Mouse (Mus musculus) hindbrain, embryonic 15.5 days (tissue): ENCODE measurements at regions not wholly inside any gene's neighbourhood (a gene's known extent, or its start where the extent isn't known, plus 50 kb on each side); places are given as distances from the start of the nearest gene placed in this dataset.

Experiments
- ATAC-seq: fragments of 200-750 bp; cut with Nextera tagmentation; 2 replicates; pipeline ENCODE4 v1.8.0; 2017; ENCODE audit warnings: low read depth, moderate number of reproducible peaks, moderate TSS enrichment; ENCODE audit not compliant: low FRiP score
- H3K27ac ChIP-seq: fragments of 300-500 bp; sonication (generic); replicated peaks from 2 replicates; pipeline ENCODE4 v1.5.1; 2015; ENCODE audit warnings: mild to moderate bottlenecking, inconsistent platforms
- H3K27me3 ChIP-seq: fragments of 300-500 bp; sonication (generic); 2 replicates; pipeline ENCODE4 v1.6.1; 2015; ENCODE audit warnings: control low read depth, inconsistent platforms
- H3K36me3 ChIP-seq: fragments of 300-500 bp; sonication (generic); 2 replicates; pipeline ENCODE4 v1.6.1; 2015; ENCODE audit warnings: control low read depth, inconsistent platforms
- H3K4me1 ChIP-seq: fragments of 300-500 bp; sonication (generic); replicated peaks from 2 replicates; pipeline ENCODE4 v1.6.1; 2015; ENCODE audit warnings: control low read depth, inconsistent platforms
- H3K4me2 ChIP-seq: fragments of 300-500 bp; sonication (generic); 2 replicates; pipeline ENCODE4 v1.6.1; 2015; ENCODE audit warnings: moderate library complexity, mild to moderate bottlenecking, inconsistent platforms
- H3K4me3 ChIP-seq: fragments of 300-500 bp; sonication (generic); 2 replicates; pipeline ENCODE4 v1.5.1; 2015; ENCODE audit warnings: mild to moderate bottlenecking, inconsistent platforms
- H3K9ac ChIP-seq: fragments of 300-500 bp; sonication (generic); 2 replicates; pipeline ENCODE4 v1.6.1; 2015; ENCODE audit warnings: inconsistent platforms
- H3K9me3 ChIP-seq: fragments of 300-500 bp; sonication (generic); 2 replicates; pipeline ENCODE4 v1.6.1; 2016; ENCODE audit warnings: control low read depth, inconsistent platforms
- WGBS: fragments of 180-500 bp; shearing (Covaris S2); methylation state at CpG from one replicate; pipeline ENCODE4 v1.1.7; 2015; 5-methylcytosine and 5-hydroxymethylcytosine counted together

- WGBS, result 88% methylated on average over 10 of the region's 10 CpGs
- no peak overlapping the region for H3K4me2 ChIP-seq
- no peaks in the 10 kb centered on the region for H3K9me3 ChIP-seq
- H3K4me1 ChIP-seq, result no peaks in the 10 kb centered on the region
- H3K4me3 ChIP-seq, result no peak overlapping the region
- no peaks in the 10 kb centered on the region for H3K36me3 ChIP-seq
- ATAC-seq, result no peak
- H3K9ac ChIP-seq, result no peak overlapping the region
- no peak overlapping the region for H3K27ac ChIP-seq
- H3K27me3 ChIP-seq, result no peaks in the 10 kb centered on the region
These were observed 189.3 kb upstream of the Lrig1 start for GRCm38 (mm10) chr6:94889271-94889670.

- WGBS, result 80% methylated on average over 10 of the region's 10 CpGs
- H3K4me2 ChIP-seq, result no peak overlapping the region
- no peak overlapping the region for H3K9ac ChIP-seq
- H3K36me3 ChIP-seq, result no peaks in the 10 kb centered on the region
- ATAC-seq, result no peak
- no peaks in the 10 kb centered on the region for H3K27me3 ChIP-seq
- H3K4me3 ChIP-seq, result no peak overlapping the region
- H3K27ac ChIP-seq, result no peak overlapping the region
- no peaks in the 10 kb centered on the region for H3K4me1 ChIP-seq
- no peaks in the 10 kb centered on the region for H3K9me3 ChIP-seq
These were observed 181.2 kb upstream of the Lrig1 start for GRCm38 (mm10) chr6:94881139-94881538.

- ATAC-seq, result no peak
- Histone ChIP-seq H3K4me3 (no peak overlapping the region), H3K9me3 (no peaks in the 10 kb centered on the region), H3K36me3 (no peaks in the 10 kb centered on the region), H3K4me1 (no peaks in the 10 kb centered on the region), H3K27ac (no peak overlapping the region), H3K4me2 (no peak overlapping the region), H3K9ac (no peak overlapping the region), H3K27me3 (no peaks in the 10 kb centered on the region)
- 77% methylated on average over 5 of the region's 5 CpGs for WGBS
These were observed 175.9 kb upstream of the Lrig1 start for GRCm38 (mm10) chr6:94875841-94876240.

GRCm38 (mm10) chr6:94875065-94875464, 175.1 kb upstream of the Lrig1 start:
- Histone ChIP-seq H3K9me3 (no peaks in the 10 kb centered on the region), H3K36me3 (no peaks in the 10 kb centered on the region), H3K27ac (no peak overlapping the region), H3K4me3 (no peak overlapping the region), H3K9ac (no peak overlapping the region), H3K27me3 (no peaks in the 10 kb centered on the region), H3K4me1 (no peaks in the 10 kb centered on the region), H3K4me2 (no peak overlapping the region)
- 93% methylated on average over 4 of the region's 4 CpGs for WGBS
- ATAC-seq, result no peak

GRCm38 (mm10) chr6:94874415-94874814, 174.5 kb upstream of the Lrig1 start:
- Histone ChIP-seq H3K27me3 (no peaks in the 10 kb centered on the region), H3K36me3 (no peaks in the 10 kb centered on the region), H3K9me3 (no peaks in the 10 kb centered on the region), H3K4me3 (no peak overlapping the region), H3K9ac (no peak overlapping the region), H3K4me2 (no peak overlapping the region), H3K27ac (no peak overlapping the region), H3K4me1 (no peaks in the 10 kb centered on the region)
- no peak for ATAC-seq
- 95% methylated on average over 1 of the region's 1 CpGs for WGBS

- Histone ChIP-seq H3K27me3 (no peaks in the 10 kb centered on the region), H3K27ac (no peak overlapping the region), H3K9me3 (no peaks in the 10 kb centered on the region), H3K4me2 (no peak overlapping the region), H3K4me1 (no peaks in the 10 kb centered on the region), H3K4me3 (no peak overlapping the region), H3K9ac (no peak overlapping the region), H3K36me3 (no peaks in the 10 kb centered on the region)
- WGBS, result 54% methylated on average over 3 of the region's 3 CpGs
- no peak for ATAC-seq
These were observed 168.0 kb upstream of the Lrig1 start for GRCm38 (mm10) chr6:94867952-94868351.

- Histone ChIP-seq H3K9ac (no peak overlapping the region), H3K9me3 (no peaks in the 10 kb centered on the region), H3K4me3 (no peak overlapping the region), H3K4me2 (no peak overlapping the region), H3K27me3 (no peaks in the 10 kb centered on the region), H3K27ac (no peak overlapping the region), H3K4me1 (no peaks in the 10 kb centered on the region), H3K36me3 (no peaks in the 10 kb centered on the region)
- 87% methylated on average over 2 of the region's 2 CpGs for WGBS
- ATAC-seq, result no peak
These were observed 165.5 kb upstream of the Lrig1 start for GRCm38 (mm10) chr6:94865498-94865897.

- H3K36me3 ChIP-seq, result no peaks in the 10 kb centered on the region
- H3K4me1 ChIP-seq, result no peaks in the 10 kb centered on the region
- no peaks in the 10 kb centered on the region for H3K27me3 ChIP-seq
- H3K9ac ChIP-seq, result no peak overlapping the region
- no peak overlapping the region for H3K27ac ChIP-seq
- no peak overlapping the region for H3K4me3 ChIP-seq
- no peaks in the 10 kb centered on the region for H3K9me3 ChIP-seq
- no peak for ATAC-seq
- no peak overlapping the region for H3K4me2 ChIP-seq
- 86% methylated on average over 5 of the region's 5 CpGs for WGBS
These were observed 158.2 kb upstream of the Lrig1 start for GRCm38 (mm10) chr6:94858121-94858621.

GRCm38 (mm10) chr6:94850121-94850520, 150.2 kb upstream of the Lrig1 start:
- no peak overlapping the region for H3K4me2 ChIP-seq
- H3K27me3 ChIP-seq, result no peaks in the 10 kb centered on the region
- WGBS, result 73% methylated on average over 4 of the region's 5 CpGs
- H3K9ac ChIP-seq, result no peak overlapping the region
- H3K27ac ChIP-seq, result no peak overlapping the region
- no peak overlapping the region for H3K4me3 ChIP-seq
- H3K4me1 ChIP-seq, result no peaks in the 10 kb centered on the region
- H3K36me3 ChIP-seq, result no peaks in the 10 kb centered on the region
- no peak for ATAC-seq
- no peaks in the 10 kb centered on the region for H3K9me3 ChIP-seq

- H3K4me3 ChIP-seq, result no peak overlapping the region
- H3K4me2 ChIP-seq, result no peak overlapping the region
- WGBS, result 76% methylated on average over 3 of the region's 3 CpGs
- no peak overlapping the region for H3K27ac ChIP-seq
- H3K9me3 ChIP-seq, result no peaks in the 10 kb centered on the region
- H3K9ac ChIP-seq, result no peak overlapping the region
- no peak for ATAC-seq
- no peaks in the 10 kb centered on the region for H3K36me3 ChIP-seq
- H3K27me3 ChIP-seq, result no peaks in the 10 kb centered on the region
- no peaks in the 10 kb centered on the region for H3K4me1 ChIP-seq
These were observed 149.6 kb upstream of the Lrig1 start for GRCm38 (mm10) chr6:94849533-94849932.

GRCm38 (mm10) chr6:94848437-94848836, 148.5 kb upstream of the Lrig1 start:
- ATAC-seq, result no peak
- H3K36me3 ChIP-seq, result no peaks in the 10 kb centered on the region
- H3K27ac ChIP-seq, result no peak overlapping the region
- no peaks in the 10 kb centered on the region for H3K27me3 ChIP-seq
- H3K4me1 ChIP-seq, result no peaks in the 10 kb centered on the region
- H3K9me3 ChIP-seq, result no peaks in the 10 kb centered on the region
- H3K4me3 ChIP-seq, result no peak overlapping the region
- no peak overlapping the region for H3K9ac ChIP-seq
- 88% methylated on average over 1 of the region's 1 CpGs for WGBS
- no peak overlapping the region for H3K4me2 ChIP-seq

GRCm38 (mm10) chr6:94845821-94846220, 145.9 kb upstream of the Lrig1 start:
- H3K4me2 ChIP-seq, result no peak overlapping the region
- WGBS, result 66% methylated on average over 6 of the region's 6 CpGs

GRCm38 (mm10) chr6:94842856-94843255, 142.9 kb upstream of the Lrig1 start:
- Histone ChIP-seq H3K9me3 (no peaks in the 10 kb centered on the region), H3K27ac (no peak overlapping the region), H3K36me3 (no peaks in the 10 kb centered on the region), H3K27me3 (no peaks in the 10 kb centered on the region), H3K4me1 (no peaks in the 10 kb centered on the region), H3K9ac (no peak overlapping the region), H3K4me2 (no peak overlapping the region), H3K4me3 (no peak overlapping the region)
- no peak for ATAC-seq
- WGBS, result 80% methylated on average over 9 of the region's 9 CpGs

More at GRCm38 (mm10) chr6:94845821-94846220, 145.9 kb upstream of the Lrig1 start:
- no peaks in the 10 kb centered on the region for H3K27me3 ChIP-seq
- H3K9ac ChIP-seq, result no peak overlapping the region
- H3K36me3 ChIP-seq, result no peaks in the 10 kb centered on the region
- no peaks in the 10 kb centered on the region for H3K9me3 ChIP-seq
- H3K27ac ChIP-seq, result no peak overlapping the region
- no peak for ATAC-seq
- H3K4me3 ChIP-seq, result no peak overlapping the region
- H3K4me1 ChIP-seq, result no peaks in the 10 kb centered on the region
